Comparison of ENCODE assay signal across 24 mouse cellular contexts in the genomic region with DNA sequence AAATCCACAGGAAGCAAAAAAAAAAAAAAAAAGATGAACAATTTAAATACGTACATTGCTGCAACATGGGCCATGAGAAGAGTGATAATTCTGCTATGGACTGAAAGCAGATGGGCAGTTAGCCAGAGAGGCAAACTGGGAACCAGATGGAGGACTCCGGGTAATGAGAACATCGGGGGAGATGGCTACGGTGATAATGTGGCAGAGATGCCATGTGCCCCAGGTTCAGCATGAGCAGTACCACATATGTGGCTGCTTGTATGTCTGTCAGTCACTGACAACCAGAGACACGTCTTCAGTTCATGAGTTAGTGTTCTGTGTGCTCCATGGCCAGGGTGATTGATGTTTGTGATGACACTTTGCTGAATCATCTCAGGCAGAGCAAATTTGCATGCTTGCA.
DNase-seq lines count a peak whose midpoint lies in the region; ATAC-seq and TF ChIP-seq lines count a peak whose summit lies in the region.
"Had no signal": no experiment of that assay in that cellular context is flagged by ENCODE, and none has a peak within 500 bp of the region (broad histone marks: within the 10 kb centered on the region; RNA-seq: fewer than 3 reads in every experiment).

No protein-coding gene starts in this region.

- TF ChIP-seq CTCF in testis, adult 2 months (IDR thresholded peaks at IDR 0.05; ENCODE audit: control insufficient read depth, insufficient read depth, insufficient replicate concordance, low read depth, low read length), result no peak

- peaks cover 2% of the 10 kb centered on the region; the same call in 1 of the 2 replicates for H3K9me3 ChIP-seq in forebrain, embryonic 16.5 days (ENCODE audit: control insufficient read depth, low read length)
- H3K9me3 ChIP-seq in forebrain, embryonic 10.5 days, result no peaks in the 10 kb centered on the region
- no peaks in the 10 kb centered on the region for H3K9me3 ChIP-seq in heart, embryonic 12.5 days (replicated peaks)
- H3K9me3 ChIP-seq: embryonic facial prominence, embryonic 15.5 days; kidney, embryonic 15.5 days; liver, embryonic 15.5 days had no signal

- TF ChIP-seq POLR2A in testis, adult 2 months (IDR thresholded peaks at IDR 0.05; ENCODE audit: control insufficient read depth, low read depth, low read length), result no peak

- no peaks in the 10 kb centered on the region for H3K36me3 ChIP-seq in forebrain, embryonic 16.5 days (ENCODE audit: control insufficient read depth, insufficient read depth)
- H3K36me3 ChIP-seq in forebrain, embryonic 10.5 days (replicated peaks), result no peaks in the 10 kb centered on the region
- H3K36me3 ChIP-seq in testis, adult 2 months (ENCODE audit: control insufficient read depth, insufficient read depth, low read length), result no peaks in the 10 kb centered on the region
- no peaks in the 10 kb centered on the region for H3K36me3 ChIP-seq in heart, embryonic 12.5 days
- H3K36me3 ChIP-seq: embryonic facial prominence, embryonic 15.5 days; heart, embryonic 13.5 days; kidney, embryonic 15.5 days; liver, embryonic 15.5 days had no signal

- no peaks in the 10 kb centered on the region for H3K27me3 ChIP-seq in forebrain, embryonic 16.5 days (replicated peaks; ENCODE audit: control insufficient read depth, insufficient read depth, low read length)
- no peaks in the 10 kb centered on the region for H3K27me3 ChIP-seq in forebrain, embryonic 10.5 days (ENCODE audit: poor library complexity, severe bottlenecking)
- H3K27me3 ChIP-seq in testis, adult 2 months (ENCODE audit: control insufficient read depth, insufficient read depth, low read length), result no peaks in the 10 kb centered on the region
- no peaks in the 10 kb centered on the region for H3K27me3 ChIP-seq in heart, embryonic 12.5 days (replicated peaks)
- H3K27me3 ChIP-seq: CH12.LX; embryonic facial prominence, embryonic 15.5 days; heart, embryonic 13.5 days; kidney, embryonic 15.5 days; liver, embryonic 15.5 days had no signal

- WGBS in forebrain, embryonic 16.5 days, result 42% methylated on average over 5 of the region's 5 CpGs
- 92% methylated on average over 5 of the region's 5 CpGs for WGBS in forebrain, embryonic 10.5 days
- WGBS in heart, embryonic 12.5 days, result 70% methylated on average over 5 of the region's 5 CpGs

- ATAC-seq in forebrain, embryonic 16.5 days, result 0 out of 2 replicates have a peak, but pooled peaks have one; percentile 43
- no peak for ATAC-seq in heart, embryonic 12.5 days (ENCODE audit: insufficient number of reproducible peaks, low FRiP score)
- ATAC-seq: intestine, postnatal 0 days; lung, postnatal 0 days; midbrain, embryonic 16.5 days had no signal

- intact Hi-C loops in gastrocnemius, postnatal 36 days (cut with DNase I), result no loop called here

- DNase-seq in adrenal gland, postnatal 36 days, result peak; percentile 7 to 25
- DNase-seq in adrenal gland, postnatal 4 days (ENCODE audit: low spot score in 2 of 2), result no peak
- no peak for DNase-seq in forebrain, embryonic 10.5 days (ENCODE audit: extremely low spot score, low spot score)
- DNase-seq in testis, postnatal 10 days (ENCODE audit: low spot score), result no peak
- no peak for DNase-seq in gastrocnemius, postnatal 36 days
- DNase-seq: heart, adult 11 months; heart, postnatal 36 days; kidney, postnatal 4 days; right cerebral cortex, postnatal 14 days; spleen, adult 18-20 months; thymus, adult 18-20 months; thymus, postnatal 4 days had no signal

- H3K4me1 ChIP-seq in forebrain, embryonic 16.5 days (replicated peaks; ENCODE audit: control insufficient read depth, insufficient read depth, low read length), result no peaks in the 10 kb centered on the region
- H3K4me1 ChIP-seq in forebrain, embryonic 10.5 days, result peaks cover 3% of the 10 kb centered on the region; the same call in 1 of the 2 replicates
- H3K4me1 ChIP-seq in testis, adult 2 months (ENCODE audit: control insufficient read depth, insufficient read depth, low read length), result no peaks in the 10 kb centered on the region
- H3K4me1 ChIP-seq in heart, embryonic 12.5 days (replicated peaks), result no peaks in the 10 kb centered on the region
- H3K4me1 ChIP-seq: embryonic facial prominence, embryonic 15.5 days; kidney, embryonic 15.5 days; liver, embryonic 15.5 days had no signal

- H3K4me3 ChIP-seq in forebrain, embryonic 16.5 days (replicated peaks; ENCODE audit: low read length), result no peak overlapping the region
- H3K4me3 ChIP-seq in forebrain, embryonic 10.5 days, result no peak overlapping the region
- peak overlapping the region; percentile 77 for H3K4me3 ChIP-seq in testis, adult 2 months (ENCODE audit: control insufficient read depth, low read depth, low read length)
- H3K4me3 ChIP-seq in heart, embryonic 12.5 days, result no peak overlapping the region
- H3K4me3 ChIP-seq: embryonic facial prominence, embryonic 15.5 days; heart, embryonic 13.5 days; kidney, embryonic 15.5 days; liver, embryonic 15.5 days had no signal

- H3K9ac ChIP-seq in forebrain, embryonic 16.5 days (replicated peaks; ENCODE audit: low read depth, low read length), result no peak overlapping the region
- H3K9ac ChIP-seq in heart, embryonic 12.5 days, result no peak overlapping the region
- H3K9ac ChIP-seq: embryonic facial prominence, embryonic 15.5 days; heart, embryonic 13.5 days; hindbrain, embryonic 14.5 days; kidney, embryonic 15.5 days; liver, embryonic 15.5 days had no signal

- H3K4me2 ChIP-seq in forebrain, embryonic 16.5 days (ENCODE audit: low read length), result no peak overlapping the region
- no peak overlapping the region for H3K4me2 ChIP-seq in heart, embryonic 12.5 days
- H3K4me2 ChIP-seq: embryonic facial prominence, embryonic 15.5 days; heart, embryonic 13.5 days; hindbrain, embryonic 14.5 days; kidney, embryonic 15.5 days; liver, embryonic 15.5 days had no signal

- no peak overlapping the region for H3K27ac ChIP-seq in forebrain, embryonic 16.5 days (ENCODE audit: low read length)
- H3K27ac ChIP-seq in forebrain, embryonic 10.5 days, result no peak overlapping the region
- H3K27ac ChIP-seq in testis, adult 2 months (ENCODE audit: control insufficient read depth, insufficient read depth, low read depth, low read length), result no peak overlapping the region
- H3K27ac ChIP-seq in heart, embryonic 12.5 days (ENCODE audit: poor library complexity, severe bottlenecking), result no peak overlapping the region
- H3K27ac ChIP-seq: embryonic facial prominence, embryonic 15.5 days; heart, embryonic 13.5 days; hindbrain, embryonic 14.5 days; kidney, embryonic 15.5 days; liver, embryonic 15.5 days had no signal

Comparison
In these comparisons a context has a peak if more than half of its experiments do, and no peak if none do; other contexts are left out.
1. DNase-seq: peak in adrenal gland, postnatal 36 days (2 of 2); none in adrenal gland, postnatal 4 days (0 of 2), forebrain, embryonic 10.5 days (single experiment), testis, postnatal 10 days (single experiment) and gastrocnemius, postnatal 36 days (0 of 2).